Mouse (Mus musculus) MEL (cell line): ENCODE data around the gene Tmco5b.

Source experiments
- MEF2A ChIP-seq: IDR thresholded peaks from 2 replicates; pipeline ENCODE4 v1.6.1; 2014; ENCODE audit warnings: low read depth, mild to moderate bottlenecking, inconsistent platforms, low read length, improper control_type of control experiment; ENCODE audit not compliant: poor library complexity, insufficient replicate concordance, severe bottlenecking; ENCODE audit errors: extremely low read depth
- POLR2A ChIP-seq, 2 experiments: IDR thresholded peaks; 2 replicates each; pipeline ENCODE4 v1.6.1; 2011 to 2012; ENCODE audit warnings: low read length in 2 of 2, mild to moderate bottlenecking in 2 of 2, control low read depth in 1 of 2, improper control_type of control experiment in 1 of 2, low read depth in 1 of 2, moderate library complexity in 1 of 2; ENCODE audit not compliant: control insufficient read depth in 1 of 2, insufficient read depth in 1 of 2, poor library complexity in 1 of 2
- POLR2AphosphoS2 ChIP-seq: IDR thresholded peaks from 2 replicates; pipeline ENCODE4 v1.6.1; 2011; ENCODE audit warnings: low read length, improper control_type of control experiment
- ZC3H11A ChIP-seq: IDR thresholded peaks from 2 replicates; pipeline ENCODE4 v1.6.1; 2012; ENCODE audit warnings: low read depth, mild to moderate bottlenecking, inconsistent platforms, low read length, improper control_type of control experiment
- ZMIZ1 ChIP-seq: IDR thresholded peaks from 2 replicates; pipeline ENCODE4 v1.6.1; 2012; ENCODE audit warnings: low read depth, mild to moderate bottlenecking, inconsistent platforms, low read length, improper control_type of control experiment, moderate library complexity

DNA sequence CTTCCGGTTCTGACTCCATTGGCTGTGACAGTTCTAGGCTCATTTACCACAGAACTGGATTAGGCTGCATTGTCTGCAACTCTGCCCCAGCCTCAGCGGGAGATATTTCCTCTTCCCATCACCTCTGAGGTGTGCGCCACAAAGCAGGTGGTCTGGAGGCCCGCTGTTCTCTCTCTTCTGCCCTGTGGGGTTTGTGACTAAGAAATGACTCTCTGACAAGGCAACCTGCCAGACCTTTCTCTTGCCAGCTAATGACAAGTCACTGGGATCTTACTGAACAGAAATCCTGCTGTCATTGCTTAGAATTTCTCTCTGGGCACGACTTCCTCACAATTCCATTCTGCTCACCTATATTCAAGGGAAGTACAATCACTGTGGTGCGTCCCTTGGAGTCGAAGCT lies 37.5 kb downstream of the Tmco5b start:
- TF ChIP-seq POLR2AphosphoS2 (no peak), ZC3H11A (no peak), MEF2A (no peak), ZMIZ1 (no peak), POLR2A (IDR thresholded peaks at IDR 0.05; ENCODE audit: control insufficient read depth in 1 of 2, insufficient read depth in 1 of 2, low read depth in 1 of 2, low read length in 2 of 2, poor library complexity in 1 of 2) (no peak)
